Mouse (Mus musculus) subcutaneous adipose tissue, adult 2 months (tissue): ENCODE measurements around the gene Prkca. TPM values are rescaled to one million over a fixed set of nuclear protein-coding genes. Genes with fewer than 3 reads are reported as not detected.

ENCODE experiments used
- polyA plus RNA-seq: library from polyadenylated mRNA; depleted of rRNA; stranded (reverse); fragments of >200 nt; gene quantifications from 2 replicates; pipeline ENCODE4 v1.2.3, GENCODE M21; 2012; ENCODE audit warnings: low replicate concordance; rRNA removed

The Prkca gene
- polyA plus RNA-seq: 6.2 and 6.9 TPM in 2 replicates

DNA sequence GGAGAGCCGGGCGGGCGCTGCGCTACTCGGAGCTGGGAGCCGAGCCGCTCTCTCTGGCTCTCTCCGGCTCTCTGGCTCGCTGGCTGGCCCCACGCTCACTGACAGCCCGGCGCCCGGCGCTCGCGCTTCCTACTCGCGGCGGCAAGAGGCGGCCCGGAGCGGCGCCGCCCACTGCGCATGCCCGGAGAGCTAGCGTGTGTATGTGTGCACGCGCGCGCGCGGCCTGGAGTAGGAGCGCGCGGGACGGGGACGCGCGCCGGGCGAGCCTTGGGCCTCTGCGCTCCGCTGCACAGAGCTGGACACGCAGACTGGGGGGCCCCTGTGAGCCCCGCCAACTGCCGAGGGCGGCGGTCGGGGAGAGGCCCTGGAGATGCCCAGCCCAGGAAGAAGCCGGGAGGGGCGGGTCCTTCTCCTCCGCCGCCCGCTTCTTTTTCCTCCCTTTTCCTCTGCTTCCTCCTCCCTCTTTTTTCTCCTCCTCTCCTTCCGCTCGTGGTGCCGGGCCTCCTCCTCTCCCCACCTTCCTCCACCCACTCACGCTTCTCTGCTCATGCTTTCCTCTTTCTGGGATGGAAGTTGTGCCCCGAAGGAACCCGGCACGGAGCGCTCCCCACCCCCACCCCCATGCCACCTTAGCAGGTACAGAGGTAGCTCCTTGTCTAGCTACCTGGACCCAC, at the start of gene Prkca:
Gene Prkca, minus strand, starts transcription at position 140 of the 674 bp plus-strand sequence.

DNA sequence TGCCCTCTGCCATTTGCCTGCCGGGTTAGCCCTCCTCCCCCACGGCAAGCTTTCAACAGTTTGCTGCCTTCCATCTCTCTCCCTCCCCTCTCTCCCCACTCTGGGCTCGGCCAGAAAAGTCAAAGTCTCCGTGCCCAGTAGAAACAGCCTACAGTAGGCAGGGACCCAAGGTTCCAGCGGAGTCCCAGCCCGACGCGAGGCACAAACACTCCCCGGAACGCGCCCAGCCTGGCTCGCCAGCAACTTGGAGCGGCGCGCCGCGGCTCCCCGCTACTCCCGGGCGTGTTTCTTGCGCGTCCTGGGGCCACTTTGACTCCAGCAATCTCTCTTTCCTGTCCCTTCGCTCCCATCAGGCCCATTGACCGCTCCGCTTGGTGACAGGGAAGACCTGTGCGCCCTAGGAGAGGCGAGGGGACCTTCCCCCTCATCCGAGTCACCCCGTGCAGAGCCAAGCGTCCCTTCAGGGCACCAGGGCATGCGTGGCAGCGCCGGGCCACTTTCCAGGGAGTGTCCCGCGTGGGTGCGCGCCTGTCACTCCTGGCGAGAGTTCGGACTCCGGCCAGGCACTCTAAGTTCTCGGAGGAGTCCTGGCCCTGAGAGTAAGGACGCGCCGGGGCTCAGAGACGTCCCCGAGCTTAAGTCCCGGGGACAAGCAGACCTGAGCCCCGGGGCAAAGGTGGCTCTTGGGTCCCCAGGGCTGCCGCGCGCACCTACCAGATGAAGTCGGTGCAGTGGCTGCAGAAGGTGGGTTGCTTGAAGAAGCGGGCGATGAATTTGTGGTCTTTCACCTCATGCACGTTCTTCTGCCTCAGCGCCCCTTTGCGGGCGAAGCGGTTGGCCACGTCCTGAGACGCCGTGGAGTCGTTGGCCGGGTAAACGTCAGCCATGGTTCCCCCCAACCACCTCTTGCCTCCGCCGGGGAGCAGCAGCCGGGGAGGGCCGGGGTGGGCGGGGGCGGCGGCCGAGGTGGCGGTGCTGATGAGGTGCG, 653 bp downstream of the Prkca start, which contains the start of gene Apoh:
Gene Apoh, plus strand, starts transcription at position 574 of the 988 bp plus-strand sequence.

DNA sequence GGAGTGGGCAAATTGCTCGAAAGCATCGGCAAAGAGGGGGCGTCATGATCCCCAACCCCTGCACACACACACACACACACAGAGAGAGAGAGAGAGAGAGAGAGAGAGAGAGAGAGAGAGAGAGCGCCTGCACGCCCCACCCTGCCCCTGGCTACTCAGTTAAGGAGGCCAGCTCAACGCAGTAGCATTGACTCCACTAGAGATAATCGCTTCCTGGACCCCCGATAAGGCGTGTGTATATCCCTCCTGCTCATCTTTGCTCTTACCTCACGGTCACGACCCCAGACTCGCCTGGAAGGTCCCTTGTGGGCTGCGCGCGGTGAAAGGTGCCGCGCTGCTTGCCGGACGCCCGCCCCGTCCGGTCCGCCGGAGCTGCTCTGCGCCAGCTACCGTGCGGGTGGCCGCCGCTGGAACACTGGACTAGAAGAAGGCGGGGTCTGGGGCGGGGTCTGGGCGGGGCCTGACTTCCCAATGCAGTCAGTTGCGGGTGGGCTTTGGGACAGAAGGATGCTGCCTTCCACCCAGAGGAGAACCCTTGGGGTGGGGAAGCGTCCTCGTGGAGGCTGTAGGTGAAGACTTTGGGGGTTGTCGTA, 429.0 kb downstream of the Prkca start, which contains the start of gene Cacng5:
Gene Cacng5, minus strand, starts transcription at position 422 of the 593 bp plus-strand sequence.

Other genes starting within 250 kb of the Prkca start
- 0.16 and 0.89 TPM in 2 replicates for gene Apoh, start 574 bp downstream of the Prkca start, polyA plus RNA-seq
- 0.50 and 0.87 TPM in 2 replicates for gene Cep112, start 81.3 kb upstream of the Prkca start, polyA plus RNA-seq